Mouse (Mus musculus): ENCODE data around the gene Olfr64. TPM values are rescaled to one million over a fixed set of nuclear protein-coding genes. Genes with fewer than 3 reads are reported as not detected.

The Olfr64 gene
- total RNA-seq, 2 experiments from 2014 or later: not detected

GRCm38 (mm10) chr7:103840268-103840667 lies 54.0 kb downstream of the Olfr64 start, which contains the start of gene Hbb-bh2:
TSS of gene Hbb-bh2 (minus strand) at chr7:103840520.
- no peak for DNase-seq
- intact Hi-C loops (cut with DNase I; ENCODE audit: low total_unique reads): no loop called here

Other genes starting within 250 kb of the Olfr64 start
- not detected for gene Olfr623, start 230.8 kb downstream of the Olfr64 start, total RNA-seq (2021)
- not detected for gene Olfr624, start 223.3 kb downstream of the Olfr64 start, total RNA-seq (2021)
- gene Olfr625-ps1, start 211.8 kb downstream of the Olfr64 start, total RNA-seq (2021): not detected
- not detected for gene Olfr243, start 179.8 kb downstream of the Olfr64 start, total RNA-seq (2021)
- gene Olfr628, start 164.1 kb downstream of the Olfr64 start, total RNA-seq (2021): not detected
- gene Olfr629, start 149.5 kb downstream of the Olfr64 start, total RNA-seq (2021): not detected
- gene Olfr630, start 137.2 kb downstream of the Olfr64 start, total RNA-seq (2021): not detected
- not detected for gene Olfr69, start 122.9 kb downstream of the Olfr64 start, total RNA-seq (2021)
- not detected for gene Olfr68, start 114.8 kb downstream of the Olfr64 start, total RNA-seq (2021)
- not detected for gene Olfr67, start 102.7 kb downstream of the Olfr64 start, total RNA-seq (2021)
- 100 to 1,000 TPM; 114 to 127 TPM for gene Hbb-bt, start 80.5 kb downstream of the Olfr64 start, total RNA-seq (2021)
- 1,000 to 10,000 TPM; 1,097 to 1,122 TPM for gene Hbb-bs, start 66.4 kb downstream of the Olfr64 start, total RNA-seq (2021)
- gene Hbb-bh2, start 54.0 kb downstream of the Olfr64 start, total RNA-seq (2021): not detected
- gene Hbb-bh1, start 51.3 kb downstream of the Olfr64 start, total RNA-seq (2021): not detected
- not detected for gene Hbb-y, start 41.3 kb downstream of the Olfr64 start, total RNA-seq (2021)
- gene Olfr66, start 8.2 kb downstream of the Olfr64 start, total RNA-seq (2021): not detected
- not detected for gene Olfr65, start 9.0 kb upstream of the Olfr64 start, total RNA-seq (2021)
- not detected for gene Olfr631, start 34.3 kb upstream of the Olfr64 start, total RNA-seq (2021)
- gene Olfr632, start 39.9 kb upstream of the Olfr64 start, total RNA-seq (2021): not detected
- gene Olfr633, start 50.0 kb upstream of the Olfr64 start, total RNA-seq (2021): not detected
- gene Olfr635, start 76.7 kb upstream of the Olfr64 start, total RNA-seq (2021): not detected
- gene Olfr638, start 104.3 kb upstream of the Olfr64 start, total RNA-seq (2021): not detected
- not detected for gene Olfr639, start 122.8 kb upstream of the Olfr64 start, total RNA-seq (2021)
- gene Olfr640, start 131.1 kb upstream of the Olfr64 start, total RNA-seq (2021): not detected
- not detected for gene Olfr641, start 141.0 kb upstream of the Olfr64 start, total RNA-seq (2021)
- not detected for gene Olfr642, start 158.2 kb upstream of the Olfr64 start, total RNA-seq (2021)
- not detected for gene 4930516K23Rik, start 167.0 kb upstream of the Olfr64 start, total RNA-seq (2021)
- not detected for gene Olfr644, start 177.4 kb upstream of the Olfr64 start, total RNA-seq (2021)
- gene Olfr645, start 191.0 kb upstream of the Olfr64 start, total RNA-seq (2021): not detected
- not detected for gene Olfr646, start 210.4 kb upstream of the Olfr64 start, total RNA-seq (2021)
- gene Ubqln5, start 235.3 kb upstream of the Olfr64 start, total RNA-seq (2021): not detected
- gene Olfr643, start 242.9 kb upstream of the Olfr64 start, total RNA-seq (2021): not detected
- gene Ubqln3, start 248.8 kb upstream of the Olfr64 start, total RNA-seq (2021): not detected